Mouse (Mus musculus) testis, adult 2 months (tissue): ENCODE data around the gene Tll2.

Experiments
- CTCF ChIP-seq: fragments of 200-500 bp; IDR thresholded peaks from 2 replicates; pipeline ENCODE4 v1.5.1; 2012; ENCODE audit warnings: low read depth, mild to moderate bottlenecking, inconsistent platforms, low read length, moderate library complexity; ENCODE audit not compliant: control insufficient read depth, insufficient read depth, insufficient replicate concordance
- POLR2A ChIP-seq: fragments of 200-500 bp; IDR thresholded peaks from 2 replicates; pipeline ENCODE4 v1.6.1; 2012; ENCODE audit warnings: low read depth, mild to moderate bottlenecking, inconsistent platforms, low read length, moderate library complexity; ENCODE audit not compliant: control insufficient read depth

- peak; percentile 29; the same call in 1 of the 2 replicates for TF ChIP-seq CTCF
- TF ChIP-seq POLR2A: no peak
These were observed 116.8 kb downstream of the Tll2 start for GRCm38 (mm10) chr19:41089833-41090232.
